Mouse (Mus musculus) hindbrain, postnatal 0 days (tissue): ENCODE results near the gene Notch2. TPM values are rescaled to one million over a fixed set of nuclear protein-coding genes. Genes with fewer than 3 reads are reported as not detected.

Source experiments
- ATAC-seq: fragments of 200-750 bp; cut with Nextera tagmentation; 2 replicates; pipeline ENCODE4 v1.8.0; 2017; ENCODE audit warnings: mild to moderate bottlenecking, moderate TSS enrichment, moderate library complexity
- DNase-seq: peaks from one replicate; pipeline ENCODE4 v3.0.0-alpha.2; 2015; ENCODE audit warnings: low spot score
- H3K27ac ChIP-seq: fragments of 300-500 bp; sonication (generic); 2 replicates; pipeline ENCODE4 v1.5.1; 2014; ENCODE audit warnings: mild to moderate bottlenecking
- H3K27me3 ChIP-seq: fragments of 300-500 bp; sonication (generic); 2 replicates; pipeline ENCODE4 v1.6.1; 2014; ENCODE audit warnings: low read length, mixed read lengths; ENCODE audit not compliant: insufficient read depth
- H3K36me3 ChIP-seq: fragments of 300-500 bp; sonication (generic); 2 replicates; pipeline ENCODE4 v1.6.1; 2014; ENCODE audit warnings: low read length, mixed read lengths; ENCODE audit not compliant: insufficient read depth
- H3K4me1 ChIP-seq: fragments of 300-500 bp; sonication (generic); 2 replicates; pipeline ENCODE4 v1.6.1; 2014; ENCODE audit warnings: antibody characterized with exemption, low read length, mixed read lengths; ENCODE audit not compliant: insufficient read depth
- H3K4me2 ChIP-seq: fragments of 300-500 bp; sonication (generic); 2 replicates; pipeline ENCODE4 v1.6.1; 2014; ENCODE audit warnings: low read depth, mild to moderate bottlenecking, low read length, moderate library complexity, mixed read lengths
- H3K4me3 ChIP-seq: fragments of 300-500 bp; sonication (generic); 2 replicates; pipeline ENCODE4 v1.5.1; 2014; ENCODE audit warnings: low read length
- H3K9ac ChIP-seq: fragments of 300-500 bp; sonication (generic); replicated peaks from 2 replicates; pipeline ENCODE4 v1.6.1; 2014; ENCODE audit warnings: mild to moderate bottlenecking, low read length, moderate library complexity, mixed read lengths
- H3K9me3 ChIP-seq: fragments of 300-500 bp; sonication (generic); 2 replicates; pipeline ENCODE4 v1.6.1; 2016; ENCODE audit warnings: low read length, mixed read lengths
- CTCF ChIP-seq: IDR thresholded peaks from 2 replicates; pipeline ENCODE4 v1.5.1; 2016; ENCODE audit warnings: antibody characterized with exemption, control low read depth, low read depth
- WGBS: fragments of 180-500 bp; shearing (Covaris S2); extraction: QIAGEN DNeasy Blood & Tissue Kit; methylation state at CpG from one replicate; pipeline ENCODE4 v1.1.7; 2014; 5-methylcytosine and 5-hydroxymethylcytosine counted together
- polyA plus RNA-seq: library from polyadenylated mRNA; unstranded; fragments of >200 nt; fragmentation: Nextera tagmentation; extraction: Ambion mirVana; gene quantifications from 2 replicates; pipeline ENCODE4 v1.2.1, GENCODE M21; 2015
- total RNA-seq: library from RNA; depleted of rRNA; stranded (reverse); fragments of >200 nt; gene quantifications from 2 replicates; pipeline ENCODE4 v1.2.3, GENCODE M21; 2014

The Notch2 gene
- total and polyA plus RNA-seq, 2 experiments from 2014 or later = 9.5 to 44.9 TPM

DNA sequence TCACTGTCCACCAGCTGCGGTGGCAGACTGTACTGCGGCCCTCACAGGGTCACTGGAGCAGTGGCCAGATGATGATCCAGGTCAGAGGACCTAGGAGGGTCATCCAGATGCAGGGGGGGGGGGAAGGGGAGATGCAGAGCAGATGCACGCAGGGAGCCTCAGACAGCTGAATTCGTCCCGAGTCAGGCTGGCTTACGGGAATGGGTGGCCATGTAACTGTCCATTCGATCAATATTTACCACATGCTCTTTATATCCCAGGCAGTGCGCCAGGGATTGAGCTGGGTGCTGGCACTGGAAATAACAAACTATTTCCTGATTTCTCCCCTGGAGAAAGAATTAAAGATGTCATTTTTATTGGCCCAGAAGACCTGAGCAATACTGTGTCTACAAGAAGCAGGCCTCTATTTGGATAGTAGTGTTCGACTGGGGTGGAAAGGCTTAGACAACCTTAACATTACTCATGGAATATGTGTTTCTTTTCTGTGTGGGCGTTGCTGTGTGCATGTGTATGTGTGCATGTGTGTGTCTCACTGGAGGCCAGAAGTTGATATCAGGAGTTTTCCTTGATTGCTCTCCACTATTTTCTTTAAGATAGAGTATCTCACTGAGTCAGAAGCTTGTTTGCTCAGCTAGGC, 28.3 kb upstream of the Notch2 start:
- Histone ChIP-seq H3K4me2 (no peak overlapping the region), H3K27me3 (no peaks in the 10 kb centered on the region), H3K36me3 (no peaks in the 10 kb centered on the region), H3K27ac (no peak overlapping the region), H3K4me3 (no peak overlapping the region), H3K9ac (no peak overlapping the region), H3K9me3 (no peaks in the 10 kb centered on the region), H3K4me1 (no peaks in the 10 kb centered on the region)
- DNase-seq (no peak), ATAC-seq (no peak)
- no peak for TF ChIP-seq CTCF
- 82% methylated on average over 10 of the region's 10 CpGs for WGBS

DNA sequence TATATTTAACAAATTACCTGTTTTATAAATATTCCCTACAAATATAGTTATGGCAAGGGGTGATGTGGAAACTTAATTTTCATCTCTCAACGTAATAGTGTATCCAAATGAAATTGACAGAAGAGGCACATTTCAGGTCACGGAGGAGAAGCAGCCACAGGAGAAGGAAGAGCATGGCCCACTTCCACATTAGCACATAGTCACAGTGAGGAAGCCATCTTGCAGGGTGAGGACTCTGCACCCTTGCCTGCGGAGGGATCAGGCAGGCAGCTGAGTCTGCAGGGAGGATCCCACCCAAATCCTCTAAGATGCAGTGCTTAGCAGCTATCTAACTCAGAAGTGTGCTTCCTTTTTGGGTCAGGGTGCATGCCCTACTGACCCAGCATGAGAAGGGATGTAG, 27.6 kb upstream of the Notch2 start:
- Histone ChIP-seq H3K4me2 (no peak overlapping the region), H3K9me3 (no peaks in the 10 kb centered on the region), H3K36me3 (no peaks in the 10 kb centered on the region), H3K9ac (no peak overlapping the region), H3K4me3 (no peak overlapping the region), H3K4me1 (no peaks in the 10 kb centered on the region), H3K27me3 (no peaks in the 10 kb centered on the region), H3K27ac (no peak overlapping the region)
- no peak for ATAC-seq
- no peak for DNase-seq
- WGBS = 95% methylated on average over 3 of the region's 3 CpGs
- TF ChIP-seq CTCF = no peak

DNA sequence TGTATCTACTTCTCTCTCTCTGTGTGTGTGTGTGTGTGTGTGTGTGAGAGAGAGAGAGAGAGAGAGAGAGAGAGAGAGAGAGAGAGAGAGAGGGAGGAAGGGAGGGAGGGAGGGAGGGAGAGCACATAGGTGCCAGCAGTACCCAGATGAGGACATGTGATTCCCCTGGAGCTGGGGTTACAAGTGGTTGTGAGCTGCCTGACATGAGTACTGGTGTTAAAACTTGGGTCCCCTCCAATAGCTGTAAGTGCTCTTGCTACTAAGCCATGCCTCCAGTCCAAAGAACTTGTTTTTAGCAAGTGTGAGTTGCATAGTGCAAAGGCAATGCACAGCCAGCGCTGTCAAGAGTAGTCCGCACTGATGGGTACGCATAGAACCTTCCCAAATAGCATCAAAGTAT, 26.2 kb upstream of the Notch2 start:
- H3K27me3 ChIP-seq = no peaks in the 10 kb centered on the region
- WGBS = 85% methylated on average over 3 of the region's 3 CpGs
- no peaks in the 10 kb centered on the region for H3K9me3 ChIP-seq
- H3K9ac ChIP-seq = no peak overlapping the region
- DNase-seq (no peak), ATAC-seq (no peak)
- no peaks in the 10 kb centered on the region for H3K4me1 ChIP-seq
- no peak overlapping the region for H3K27ac ChIP-seq
- no peaks in the 10 kb centered on the region for H3K36me3 ChIP-seq
- TF ChIP-seq CTCF = no peak
- no peak overlapping the region for H3K4me3 ChIP-seq
- H3K4me2 ChIP-seq = no peak overlapping the region

DNA sequence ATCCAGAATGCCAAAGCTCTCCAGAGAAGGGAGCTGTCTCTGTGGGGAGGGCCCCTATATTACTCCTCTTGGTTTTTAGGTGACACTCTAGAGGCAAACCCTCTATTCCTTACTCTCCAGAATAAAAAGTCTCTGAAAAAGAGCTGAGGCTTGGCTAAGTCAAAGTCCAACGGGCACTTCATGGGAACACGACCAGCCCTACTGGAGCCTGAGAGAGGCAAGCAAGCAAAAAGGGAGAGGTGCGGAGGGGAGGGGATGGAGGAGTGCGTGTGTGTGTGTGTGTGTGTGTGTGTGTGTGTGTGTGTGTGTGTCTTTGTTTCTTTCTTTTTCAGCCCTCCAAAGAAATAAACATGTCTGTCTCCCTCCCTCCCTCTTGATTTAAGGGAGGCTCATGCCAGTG, 24.6 kb upstream of the Notch2 start:
- Histone ChIP-seq H3K4me1 (no peaks in the 10 kb centered on the region), H3K36me3 (no peaks in the 10 kb centered on the region), H3K27me3 (no peaks in the 10 kb centered on the region), H3K9me3 (no peaks in the 10 kb centered on the region), H3K9ac (no peak overlapping the region), H3K4me3 (no peak overlapping the region), H3K4me2 (no peak overlapping the region), H3K27ac (no peak overlapping the region)
- WGBS = 69% methylated on average over 4 of the region's 4 CpGs
- DNase-seq = no peak
- ATAC-seq = no peak
- TF ChIP-seq CTCF = no peak

DNA sequence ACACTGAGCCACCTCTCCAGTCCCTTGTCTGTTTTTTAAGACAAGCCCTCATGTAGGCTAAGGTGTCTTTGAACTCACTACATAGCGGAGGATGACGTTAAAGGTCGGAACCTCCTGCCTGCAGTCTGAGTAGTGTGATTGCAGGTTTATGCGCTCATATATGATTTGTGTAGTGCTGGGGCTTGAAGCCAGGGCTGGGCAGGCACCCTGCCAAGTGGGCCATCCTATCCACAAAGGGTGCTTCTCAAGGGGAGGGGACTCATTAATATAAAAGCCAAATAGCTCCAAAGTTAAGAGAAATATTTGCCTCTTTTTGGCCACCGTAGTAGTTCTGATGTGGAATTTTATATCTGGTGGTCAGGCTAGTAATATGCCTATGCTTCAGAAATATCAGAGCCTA, 22.8 kb upstream of the Notch2 start:
- Histone ChIP-seq H3K9ac (no peak overlapping the region), H3K9me3 (no peaks in the 10 kb centered on the region), H3K4me2 (no peak overlapping the region), H3K27ac (no peak overlapping the region), H3K4me1 (no peaks in the 10 kb centered on the region), H3K4me3 (no peak overlapping the region), H3K36me3 (no peaks in the 10 kb centered on the region), H3K27me3 (no peaks in the 10 kb centered on the region)
- DNase-seq (no peak), ATAC-seq (no peak)
- no peak for TF ChIP-seq CTCF
- WGBS = 91% methylated on average over 5 of the region's 5 CpGs

DNA sequence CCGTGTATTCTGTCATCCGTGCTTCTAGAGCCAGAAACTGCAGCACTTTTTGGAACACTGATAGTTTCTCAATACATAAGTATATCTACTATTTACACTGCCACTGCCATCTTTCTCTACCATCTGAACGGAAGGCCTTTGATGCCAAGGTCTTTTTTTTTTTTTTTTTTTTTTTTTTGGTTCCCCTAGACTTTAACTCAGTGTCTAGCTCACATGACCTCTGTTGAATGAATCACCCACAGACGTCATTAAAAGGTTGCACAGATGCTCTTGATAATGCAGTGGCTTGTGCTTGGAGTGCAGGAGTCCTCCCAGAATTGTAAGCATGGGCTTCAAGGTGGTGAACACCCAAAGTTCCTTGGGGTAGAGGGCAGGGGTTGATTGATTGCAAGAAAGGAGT, 21.0 kb upstream of the Notch2 start:
- Histone ChIP-seq H3K9ac (no peak overlapping the region), H3K27ac (no peak overlapping the region), H3K4me2 (no peak overlapping the region), H3K27me3 (no peaks in the 10 kb centered on the region), H3K4me3 (no peak overlapping the region), H3K9me3 (no peaks in the 10 kb centered on the region), H3K4me1 (no peaks in the 10 kb centered on the region), H3K36me3 (no peaks in the 10 kb centered on the region)
- 73% methylated on average over 4 of the region's 4 CpGs for WGBS
- DNase-seq = no peak
- no peak for TF ChIP-seq CTCF
- ATAC-seq = no peak

DNA sequence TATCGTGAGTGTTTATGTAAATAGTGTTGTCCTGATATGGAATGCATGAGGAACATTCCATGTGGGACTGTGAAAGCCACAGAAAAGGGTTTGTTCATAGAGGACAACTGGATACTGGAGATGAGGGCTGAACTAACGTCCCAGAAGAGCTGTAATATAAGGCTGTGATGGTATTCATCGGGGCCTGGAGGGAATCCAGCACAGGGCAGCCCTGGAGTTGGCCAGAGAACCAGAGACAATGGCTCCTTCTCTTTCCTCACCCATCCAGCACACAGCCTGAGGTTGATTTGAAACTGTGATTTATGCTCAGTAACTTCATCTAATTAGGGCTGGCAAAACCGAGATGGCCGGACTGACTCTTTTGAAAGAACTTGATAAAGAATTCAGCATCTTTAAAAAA, 20.1 kb upstream of the Notch2 start:
- Histone ChIP-seq H3K9ac (no peak overlapping the region), H3K9me3 (no peaks in the 10 kb centered on the region), H3K4me1 (no peaks in the 10 kb centered on the region), H3K4me2 (no peak overlapping the region), H3K27ac (no peak overlapping the region), H3K27me3 (no peaks in the 10 kb centered on the region), H3K36me3 (no peaks in the 10 kb centered on the region), H3K4me3 (no peak overlapping the region)
- DNase-seq = no peak
- TF ChIP-seq CTCF = no peak
- ATAC-seq = no peak
- 51% methylated on average over 5 of the region's 5 CpGs for WGBS
